Mouse (Mus musculus): Measurements from ENCODE around the gene Htatip2.
A peak's percentile ranks its signal among the peaks of the same experiment; 100 is the strongest.

DNA sequence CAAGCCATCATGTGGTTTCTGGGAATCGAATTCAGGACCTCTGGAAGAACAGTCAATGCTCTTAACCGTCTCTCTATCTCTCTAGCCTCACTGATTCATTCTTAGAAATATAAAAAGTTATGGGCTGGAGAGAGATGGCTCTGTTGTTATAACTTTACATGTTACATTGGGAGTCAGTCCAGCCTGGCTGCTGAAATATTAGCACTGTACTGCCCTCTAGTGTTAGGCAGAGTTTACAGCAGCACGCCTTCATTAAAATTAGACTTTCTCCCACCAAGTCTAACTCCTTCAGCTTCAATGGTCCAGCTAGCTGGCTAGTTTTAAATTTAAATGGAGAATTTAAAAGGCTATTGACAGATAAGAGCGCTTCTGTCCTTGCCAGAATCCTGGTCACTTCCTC, 7.8 kb upstream of the Htatip2 start:
- TF ChIP-seq ZC3H11A (IDR thresholded peaks at IDR 0.05; ENCODE audit: borderline replicate concordance, low read depth, low read length), result peak; percentile 64; the same call in 1 of the 2 replicates
- no peak for TF ChIP-seq ZNF384 (IDR thresholded peaks at IDR 0.05; ENCODE audit: low read depth, low read length)

Data from ES-E14 (cell line).